Mouse (Mus musculus) embryonic fibroblast, embryonic 13.5 days (primary cell): Measurements from ENCODE around the gene Flywch2.

Source experiments
- CTCF ChIP-seq: IDR thresholded peaks from 2 replicates; pipeline ENCODE4 v1.5.1; 2011; ENCODE audit warnings: mild to moderate bottlenecking, control low read depth, low read length, moderate library complexity, borderline replicate concordance; ENCODE audit not compliant: insufficient read depth
- POLR2A ChIP-seq: IDR thresholded peaks from 2 replicates; pipeline ENCODE4 v1.6.1; 2011; ENCODE audit warnings: low read depth, mild to moderate bottlenecking, control low read depth, low read length, moderate library complexity

- TF ChIP-seq CTCF (no peak), POLR2A (no peak)
These were observed 37.7 kb upstream of the Flywch2 start for GRCm38 (mm10) chr17:23823614-23824013.
